Mouse (Mus musculus) limb, embryonic 11.5 days (tissue): ENCODE measurements around the gene Gbe1. TPM values are rescaled to one million over a fixed set of nuclear protein-coding genes. Genes with fewer than 3 reads are reported as not detected.

ENCODE experiments used
- ATAC-seq: fragments of 200-750 bp; cut with Nextera tagmentation; 2 replicates; pipeline ENCODE4 v1.8.0; 2017; ENCODE audit warnings: low read depth; ENCODE audit not compliant: insufficient number of reproducible peaks, low FRiP score, low TSS enrichment
- DNase-seq: peaks from one replicate; pipeline ENCODE4 v3.0.0-alpha.2; 2015; ENCODE audit warnings: low spot score
- H3K27ac ChIP-seq: fragments of 300-500 bp; sonication (generic); replicated peaks from 2 replicates; pipeline ENCODE4 v1.5.1; 2014; ENCODE audit warnings: low read depth, mild to moderate bottlenecking, low read length
- H3K27me3 ChIP-seq: fragments of 300-500 bp; sonication (generic); 2 replicates; pipeline ENCODE4 v1.6.1; 2014; ENCODE audit warnings: mild to moderate bottlenecking, low read length, mixed read lengths; ENCODE audit not compliant: control insufficient read depth, insufficient read depth
- H3K36me3 ChIP-seq: fragments of 300-500 bp; sonication (generic); 2 replicates; pipeline ENCODE4 v1.6.1; 2014; ENCODE audit warnings: mild to moderate bottlenecking, low read length, moderate library complexity, mixed read lengths; ENCODE audit not compliant: control insufficient read depth, insufficient read depth
- H3K4me1 ChIP-seq: fragments of 300-500 bp; sonication (generic); 2 replicates; pipeline ENCODE4 v1.6.1; 2014; ENCODE audit warnings: low read length, mixed read lengths; ENCODE audit not compliant: control insufficient read depth, insufficient read depth
- H3K4me2 ChIP-seq: fragments of 300-500 bp; sonication (generic); 2 replicates; pipeline ENCODE4 v1.6.1; 2014; ENCODE audit warnings: low read depth, mild to moderate bottlenecking, moderate library complexity; ENCODE audit not compliant: severe bottlenecking
- H3K4me3 ChIP-seq: fragments of 300-500 bp; sonication (generic); 2 replicates; pipeline ENCODE4 v1.5.1; 2014; ENCODE audit warnings: low read depth, low read length
- H3K9ac ChIP-seq: fragments of 300-500 bp; sonication (generic); 2 replicates; pipeline ENCODE4 v1.6.1; 2014; ENCODE audit warnings: mild to moderate bottlenecking, low read length
- H3K9me3 ChIP-seq: fragments of 300-500 bp; sonication (generic); 2 replicates; pipeline ENCODE4 v1.6.1; 2016; ENCODE audit warnings: low read length; ENCODE audit not compliant: control insufficient read depth
- WGBS: fragments of 180-500 bp; shearing (Covaris S2); extraction: QIAGEN DNeasy Blood & Tissue Kit; methylation state at CpG from one replicate; pipeline ENCODE4 v1.1.7; 2014; 5-methylcytosine and 5-hydroxymethylcytosine counted together
- polyA plus RNA-seq: library from polyadenylated mRNA; unstranded; fragments of >200 nt; fragmentation: Nextera tagmentation; extraction: Ambion mirVana; gene quantifications from 2 replicates; pipeline ENCODE4 v1.2.1, GENCODE M21; 2014

The Gbe1 gene
- polyA plus RNA-seq, 1 experiment from 2014 or later: 26.0 TPM

DNA sequence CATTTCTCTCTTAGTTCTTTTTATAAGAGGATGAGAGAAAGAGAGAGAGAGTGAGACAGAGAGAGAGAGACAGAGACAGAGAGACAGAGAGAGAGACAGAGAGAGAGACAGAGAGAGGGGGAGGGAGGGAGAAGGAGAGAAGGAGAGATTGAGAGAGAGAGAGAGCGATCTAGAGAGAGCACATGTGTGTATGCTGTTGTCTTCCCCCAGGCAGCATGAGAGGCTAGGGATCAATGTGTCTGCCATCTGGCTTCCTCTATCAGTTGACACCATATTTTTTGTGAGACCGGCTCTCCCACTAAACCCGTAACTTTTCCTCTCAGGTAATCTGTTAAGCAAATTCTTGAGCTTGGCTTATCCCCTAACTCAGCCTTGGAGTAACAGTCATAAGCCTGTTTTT is 304.4 kb downstream of the Gbe1 start:
- Histone ChIP-seq H3K9me3 (no peaks in the 10 kb centered on the region), H3K4me2 (no peak overlapping the region), H3K4me3 (no peak overlapping the region), H3K9ac (no peak overlapping the region), H3K36me3 (no peaks in the 10 kb centered on the region), H3K27ac (no peak overlapping the region), H3K27me3 (no peaks in the 10 kb centered on the region), H3K4me1 (no peaks in the 10 kb centered on the region)
- no peak for ATAC-seq
- no peak for DNase-seq
- WGBS: 79% methylated on average over 3 of the region's 3 CpGs
